Mouse (Mus musculus): Measurements from ENCODE around the gene Aldob. TPM values are rescaled to one million over a fixed set of nuclear protein-coding genes. Genes with fewer than 3 reads are reported as not detected.
A peak's percentile ranks its signal among the peaks of the same experiment; 100 is the strongest.

Aldob gene
- polyA plus RNA-seq (2015; fragmentation: Nextera tagmentation; extraction: Ambion mirVana), result 929 and 971 TPM in 2 replicates

- TF ChIP-seq CTCF (IDR thresholded peaks at IDR 0.05; ENCODE audit: low read depth), result no peak
- H3K9ac ChIP-seq (ENCODE audit: low read depth, low read length), result peak within 1 kb of the TSS; percentile 46; the same call in 1 of the 2 replicates
- H3K27me3 ChIP-seq (ENCODE audit: insufficient read depth, low read length), result no peaks in the 10 kb centered on the region
- no peaks in the 10 kb centered on the region for H3K36me3 ChIP-seq (ENCODE audit: insufficient read depth, low read length)
- H3K4me2 ChIP-seq (ENCODE audit: low read length), result peak within 1 kb of the TSS; percentile 25
- H3K9me3 ChIP-seq (replicated peaks; ENCODE audit: low read length), result no peaks in the 10 kb centered on the region
- WGBS, result 45% methylated on average over 3 of the region's 3 CpGs
- ATAC-seq (replicated peaks; ENCODE audit: low FRiP score, low read depth), result peak; percentile 63
- H3K27ac ChIP-seq, result peak within 1 kb of the TSS; percentile 86
- no peaks in the 10 kb centered on the region for H3K4me1 ChIP-seq (replicated peaks; ENCODE audit: insufficient read depth, low read length)
- DNase-seq (ENCODE audit: low spot score), result peak; percentile 9
- peak within 1 kb of the TSS; percentile 16; the same call in 1 of the 2 replicates for H3K4me3 ChIP-seq (replicated peaks; ENCODE audit: low read depth, low read length)
These were observed at the start of gene Aldob for GRCm38 (mm10) chr4:49549383-49549782. Aldob (minus strand) TSS chr4:49549546.

GRCm38 (mm10) chr4:49597183-49598100 is 48.1 kb upstream of the Aldob start, which contains the start of gene Tmem246:
Tmem246 (minus strand) TSS chr4:49597876.
- Histone ChIP-seq H3K4me2 (ENCODE audit: low read length) (peak within 1 kb of the TSS; percentile 90), H3K36me3 (ENCODE audit: insufficient read depth, low read length) (no peaks in the 10 kb centered on the region), H3K9ac (ENCODE audit: low read depth, low read length) (peak within 1 kb of the TSS; percentile 79), H3K27ac (peak within 1 kb of the TSS; percentile 67; the same call in 1 of the 2 replicates), H3K9me3 (replicated peaks; ENCODE audit: low read length) (no peaks in the 10 kb centered on the region), H3K4me3 (replicated peaks; ENCODE audit: low read depth, low read length) (peak within 1 kb of the TSS; percentile 78), H3K27me3 (ENCODE audit: insufficient read depth, low read length) (no peaks in the 10 kb centered on the region), H3K4me1 (replicated peaks; ENCODE audit: insufficient read depth, low read length) (no peaks in the 10 kb centered on the region)
- DNase-seq (ENCODE audit: low spot score) (peak; percentile 62), ATAC-seq (replicated peaks; ENCODE audit: low FRiP score, low read depth) (peak; percentile 94)
- WGBS, result under 1% methylated on average over 77 of the region's 77 CpGs
- TF ChIP-seq CTCF (IDR thresholded peaks at IDR 0.05; ENCODE audit: low read depth), result peak; percentile 9; the same call in 1 of the 2 replicates

- Histone ChIP-seq H3K36me3 (ENCODE audit: insufficient read depth, low read length) (no peaks in the 10 kb centered on the region), H3K9me3 (replicated peaks; ENCODE audit: low read length) (no peaks in the 10 kb centered on the region), H3K27me3 (ENCODE audit: insufficient read depth, low read length) (no peaks in the 10 kb centered on the region), H3K4me1 (replicated peaks; ENCODE audit: insufficient read depth, low read length) (no peaks in the 10 kb centered on the region), H3K9ac (ENCODE audit: low read depth, low read length) (peak overlapping the region; percentile 79), H3K27ac (peak overlapping the region; percentile 67; the same call in 1 of the 2 replicates), H3K4me3 (replicated peaks; ENCODE audit: low read depth, low read length) (peak overlapping the region; percentile 78), H3K4me2 (ENCODE audit: low read length) (peak overlapping the region; percentile 90)
- WGBS, result 3% methylated on average over 20 of the region's 20 CpGs
- peak; percentile 13 for DNase-seq (ENCODE audit: low spot score)
- TF ChIP-seq CTCF (IDR thresholded peaks at IDR 0.05; ENCODE audit: low read depth), result no peak
- peak; percentile 54; the same call in 1 of the 2 replicates for ATAC-seq (replicated peaks; ENCODE audit: low FRiP score, low read depth)
These were observed 47.5 kb upstream of the Aldob start for GRCm38 (mm10) chr4:49596846-49597182.

- H3K36me3 ChIP-seq (ENCODE audit: insufficient read depth, low read length), result 0 out of 2 replicates have a peak, but pooled peaks cover 4% of the 10 kb centered on the region
- H3K4me3 ChIP-seq (replicated peaks; ENCODE audit: low read depth, low read length), result no peak overlapping the region
- TF ChIP-seq CTCF (IDR thresholded peaks at IDR 0.05; ENCODE audit: low read depth), result no peak
- no peaks in the 10 kb centered on the region for H3K27me3 ChIP-seq (ENCODE audit: insufficient read depth, low read length)
- no peak for ATAC-seq (replicated peaks; ENCODE audit: low FRiP score, low read depth)
- 82% methylated on average over 2 of the region's 2 CpGs for WGBS
- no peak for DNase-seq (ENCODE audit: low spot score)
- H3K9ac ChIP-seq (ENCODE audit: low read depth, low read length), result no peak overlapping the region
- no peak overlapping the region for H3K4me2 ChIP-seq (ENCODE audit: low read length)
- no peaks in the 10 kb centered on the region for H3K4me1 ChIP-seq (replicated peaks; ENCODE audit: insufficient read depth, low read length)
- no peaks in the 10 kb centered on the region for H3K9me3 ChIP-seq (replicated peaks; ENCODE audit: low read length)
- no peak overlapping the region for H3K27ac ChIP-seq
These were observed 40.8 kb upstream of the Aldob start for GRCm38 (mm10) chr4:49590152-49590551.

- Histone ChIP-seq H3K9ac (ENCODE audit: low read depth, low read length) (no peak overlapping the region), H3K9me3 (replicated peaks; ENCODE audit: low read length) (no peaks in the 10 kb centered on the region), H3K4me2 (ENCODE audit: low read length) (no peak overlapping the region), H3K4me1 (replicated peaks; ENCODE audit: insufficient read depth, low read length) (peaks cover 10% of the 10 kb centered on the region), H3K27ac (no peak overlapping the region), H3K36me3 (ENCODE audit: insufficient read depth, low read length) (0 out of 2 replicates have a peak, but pooled peaks cover 4% of the 10 kb centered on the region), H3K27me3 (ENCODE audit: insufficient read depth, low read length) (no peaks in the 10 kb centered on the region), H3K4me3 (replicated peaks; ENCODE audit: low read depth, low read length) (no peak overlapping the region)
- DNase-seq (ENCODE audit: low spot score) (no peak), ATAC-seq (replicated peaks; ENCODE audit: low FRiP score, low read depth) (no peak)
- WGBS, result 83% methylated on average over 10 of the region's 10 CpGs
- no peak for TF ChIP-seq CTCF (IDR thresholded peaks at IDR 0.05; ENCODE audit: low read depth)
These were observed 37.5 kb upstream of the Aldob start for GRCm38 (mm10) chr4:49586811-49587210.

GRCm38 (mm10) chr4:49585524-49586101 is 36.3 kb upstream of the Aldob start:
- ATAC-seq (replicated peaks; ENCODE audit: low FRiP score, low read depth) (no peak; the same call in 1 of the 2 replicates), DNase-seq (ENCODE audit: low spot score) (peak; percentile 18)
- Histone ChIP-seq H3K4me2 (ENCODE audit: low read length) (no peak overlapping the region), H3K9ac (ENCODE audit: low read depth, low read length) (no peak overlapping the region), H3K36me3 (ENCODE audit: insufficient read depth, low read length) (0 out of 2 replicates have a peak, but pooled peaks cover 4% of the 10 kb centered on the region), H3K4me1 (replicated peaks; ENCODE audit: insufficient read depth, low read length) (peaks cover 10% of the 10 kb centered on the region), H3K4me3 (replicated peaks; ENCODE audit: low read depth, low read length) (no peak overlapping the region), H3K27ac (no peak overlapping the region), H3K27me3 (ENCODE audit: insufficient read depth, low read length) (no peaks in the 10 kb centered on the region), H3K9me3 (replicated peaks; ENCODE audit: low read length) (no peaks in the 10 kb centered on the region)
- no peak for TF ChIP-seq CTCF (IDR thresholded peaks at IDR 0.05; ENCODE audit: low read depth)
- WGBS, result 66% methylated on average over 7 of the region's 7 CpGs

All from kidney, postnatal 0 days (tissue).